Mouse (Mus musculus): ENCODE data around the gene Tepp. TPM values are rescaled to one million over a fixed set of nuclear protein-coding genes. Genes with fewer than 3 reads are reported as not detected.
A peak's percentile ranks its signal among the peaks of the same experiment; 100 is the strongest.

The Tepp gene
- total RNA-seq, 2 experiments from 2014 or later, result not detected

GRCm38 (mm10) chr8:95369581-95370326 lies 59.4 kb downstream of the Tepp start:
- no peak for DNase-seq

GRCm38 (mm10) chr8:95373389-95374002 lies 63.1 kb downstream of the Tepp start:
- DNase-seq, result peak; percentile 56

GRCm38 (mm10) chr8:95374429-95374828 lies 64.1 kb downstream of the Tepp start:
- DNase-seq, result no peak

- DNase-seq, result no peak
Observed at GRCm38 (mm10) chr8:95375374-95375930, 65.1 kb downstream of the Tepp start.

Other genes with a start within 250 kb of the Tepp start
- 10 to 100 TPM; 13.0 to 15.0 TPM for gene Katnb1, start 229.4 kb upstream of the Tepp start, total RNA-seq (2021)
- gene Kifc3, start 107.8 kb upstream of the Tepp start, total RNA-seq (2021), result 10 to 100 TPM; 61.4 to 63.9 TPM
- 1 to 10 TPM; 1.1 to 1.9 TPM for gene Cngb1, start 4.0 kb upstream of the Tepp start, total RNA-seq (2021)
- 10 to 100 TPM; 12.5 to 14.3 TPM for gene Zfp319, start 21.4 kb downstream of the Tepp start, total RNA-seq (2021)
- 10 to 100 TPM; 20.2 to 22.4 TPM for gene Usb1, start 21.7 kb downstream of the Tepp start, total RNA-seq (2021)
- gene Mmp15, start 41.7 kb downstream of the Tepp start, total RNA-seq (2021), result 100 to 1,000 TPM; 146 to 149 TPM
- gene Cfap20, start 124.3 kb downstream of the Tepp start, total RNA-seq (2021), result 10 to 100 TPM; 66.9 to 72.9 TPM
- 10 to 100 TPM; 52.5 to 59.4 TPM for gene Csnk2a2, start 179.5 kb downstream of the Tepp start, total RNA-seq (2021)
- gene Ccdc113, start 223.5 kb downstream of the Tepp start, total RNA-seq (2021), result under 1 TPM; 0.69 to 0.81 TPM